Mouse (Mus musculus) kidney, postnatal 25 days (tissue): ENCODE data around the gene Slc6a14.
A peak's percentile ranks its signal among the peaks of the same experiment; 100 is the strongest.

Source experiments
- DNase-seq, 2 experiments: peaks; one replicate each; pipeline ENCODE4 v3.0.0; 2021; ENCODE audit warnings: mixed read lengths in 2 of 2

The Slc6a14 gene

DNA sequence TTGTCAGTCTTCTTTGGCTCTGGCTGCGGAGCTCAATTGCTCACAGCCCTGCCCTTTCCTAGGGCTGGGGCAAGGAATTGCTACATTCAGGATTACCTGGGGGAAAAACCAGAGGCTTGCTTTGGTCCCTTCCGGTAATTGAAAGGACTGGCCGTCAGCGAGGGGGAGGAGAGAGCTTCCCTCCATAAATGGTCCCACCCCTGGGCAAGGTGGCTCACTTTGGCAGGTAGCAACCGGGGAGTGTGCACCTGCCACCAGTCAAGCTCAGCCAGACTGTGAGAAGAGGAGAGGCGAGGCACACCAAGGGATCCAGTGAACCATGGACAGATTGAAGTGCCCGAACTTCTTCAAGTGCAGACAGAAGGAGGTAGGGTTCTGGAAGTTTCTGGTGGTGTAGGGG is at the start of gene Slc6a14:
Slc6a14 (plus strand) TSS at position 68 of the 400 bp plus-strand sequence.
- peak in 1 of 2 experiments; percentile 29 for DNase-seq

DNA sequence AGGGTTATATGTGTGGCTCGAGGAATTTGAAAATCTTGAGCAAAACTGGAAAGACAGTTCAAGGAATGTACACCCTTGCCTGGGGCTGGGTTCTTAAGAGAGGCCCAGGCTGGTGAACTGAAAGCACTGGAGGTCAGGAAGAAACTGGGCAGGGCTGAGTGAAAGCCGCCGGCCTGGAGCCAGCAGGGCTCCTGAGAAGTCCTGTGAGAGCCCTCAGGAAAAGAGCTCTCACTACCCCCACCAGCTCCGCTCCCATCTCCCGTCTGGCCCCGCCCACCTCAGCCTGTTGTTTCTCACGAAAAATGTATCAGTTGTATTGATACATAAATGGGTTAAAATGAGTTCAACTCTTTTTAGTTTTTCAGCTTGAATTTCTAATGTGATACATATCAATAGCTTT is 43.8 kb upstream of the Slc6a14 start:
- no peak for DNase-seq

- no peak for DNase-seq
Observed at GRCm38 (mm10) chrX:21695220-21695619, 19.5 kb upstream of the Slc6a14 start.

- DNase-seq: no peak
Observed at GRCm38 (mm10) chrX:21695687-21696086, 19.0 kb upstream of the Slc6a14 start.

GRCm38 (mm10) chrX:21701646-21702045 is 13.1 kb upstream of the Slc6a14 start:
- DNase-seq: no peak

GRCm38 (mm10) chrX:21704470-21704869 is 10.2 kb upstream of the Slc6a14 start:
- no peak for DNase-seq

DNA sequence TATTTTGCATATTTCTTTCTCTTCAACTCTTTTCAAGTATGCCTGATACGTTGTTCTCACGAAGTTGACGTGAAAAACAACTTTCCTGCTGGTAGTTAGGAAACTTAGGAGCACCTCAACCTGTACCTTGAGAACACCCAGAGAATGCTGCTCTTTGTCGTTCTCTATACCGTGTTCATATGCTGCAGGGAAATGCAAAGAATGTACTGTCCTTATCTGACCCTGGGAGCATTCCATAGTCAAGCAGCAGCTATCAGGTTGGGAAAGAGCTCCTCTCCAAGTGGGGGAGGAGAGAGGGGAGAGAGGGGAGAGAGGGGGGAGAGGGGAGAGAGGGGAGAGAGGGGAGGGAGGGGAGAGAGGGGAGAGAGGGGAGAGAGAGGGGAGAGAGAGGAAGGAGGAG is 597 bp downstream of the Slc6a14 start:
- no peak for DNase-seq

DNA sequence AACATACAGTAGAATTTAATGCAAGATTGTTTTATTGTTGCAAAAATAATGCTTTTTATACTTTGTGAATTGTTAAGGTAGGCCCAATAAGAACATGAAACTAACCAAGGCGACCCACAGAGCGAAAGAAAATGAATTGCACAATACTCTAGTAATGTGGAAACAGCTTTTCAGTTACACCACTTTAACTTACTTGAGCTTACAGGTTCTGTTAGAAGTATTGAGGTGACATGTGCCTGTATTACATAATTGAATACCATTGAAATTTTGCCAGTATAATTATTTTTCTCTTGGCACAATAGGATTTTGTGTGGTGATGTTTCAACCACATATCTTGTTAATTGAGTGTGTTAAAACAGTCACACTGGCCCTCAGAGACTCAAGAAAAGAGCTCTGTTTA is 2.2 kb downstream of the Slc6a14 start:
- no peak for DNase-seq

DNA sequence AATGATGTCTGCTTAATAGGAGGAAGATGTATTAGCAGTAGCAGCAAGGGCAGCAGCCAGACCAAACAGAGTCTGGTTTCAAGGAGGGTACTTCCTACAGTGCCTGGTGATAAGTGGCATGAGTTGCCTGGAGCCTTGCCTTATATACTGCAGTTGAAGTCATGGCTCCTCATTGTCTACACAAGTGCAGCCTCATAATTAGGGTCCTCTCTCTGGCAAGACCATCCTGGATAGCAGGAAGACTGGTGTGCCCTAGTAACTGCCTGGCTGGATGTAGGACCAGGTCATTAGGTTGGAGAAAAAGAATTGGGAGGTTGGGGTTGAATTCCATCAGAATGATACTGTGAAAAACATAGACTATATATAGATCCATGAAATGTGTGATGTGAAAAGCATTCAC is 30.3 kb downstream of the Slc6a14 start, which contains the start of gene Gm28269:
Gm28269 (minus strand) TSS at position 101 of the 400 bp plus-strand sequence.
- DNase-seq: no peak
